ENCODE assay signal across 10 mouse cellular contexts in the genomic region with DNA sequence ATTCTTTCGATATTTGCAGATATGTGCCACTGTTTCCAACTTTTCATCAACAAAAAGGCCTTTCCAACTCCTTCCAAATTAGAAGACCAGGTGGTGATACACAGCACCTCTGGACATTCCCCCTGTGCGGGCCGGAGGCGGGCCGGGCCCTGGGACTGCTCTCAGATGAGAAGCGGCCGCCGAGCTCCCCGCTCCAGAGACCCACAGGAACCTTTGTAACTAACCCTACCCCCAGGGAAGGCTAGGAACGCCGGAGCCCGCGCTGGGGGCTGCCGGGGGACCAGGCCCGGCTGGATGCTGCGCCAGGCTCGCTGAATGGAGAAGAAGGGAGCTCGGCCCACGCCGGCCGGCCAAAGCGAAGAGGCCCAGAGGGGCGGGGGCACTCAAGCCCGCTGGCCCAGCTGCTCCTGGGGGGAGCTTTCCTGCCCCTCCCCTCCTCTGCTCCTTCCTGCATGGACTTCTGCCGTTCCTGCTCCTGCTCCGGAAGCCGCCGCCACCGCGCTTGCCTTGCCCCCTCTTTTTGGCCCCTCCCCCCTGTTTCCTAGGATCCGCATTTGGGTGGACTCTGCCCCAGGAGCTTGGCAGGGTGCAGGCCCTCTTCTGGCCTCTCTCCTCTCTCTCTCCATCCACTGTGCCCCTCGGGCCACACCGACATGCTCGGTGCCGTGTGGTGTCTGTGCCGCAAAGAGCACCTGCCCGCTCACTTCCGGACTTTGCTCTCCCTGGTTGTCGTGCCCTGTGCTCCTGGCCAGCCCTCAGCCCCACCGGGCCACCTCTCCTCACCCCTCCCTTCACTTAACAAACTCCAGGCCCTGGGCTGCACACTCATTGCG. TPM values are rescaled to one million over a fixed set of nuclear protein-coding genes. Genes with fewer than 3 reads are reported as not detected.
A peak's percentile ranks its signal among the peaks of the same experiment; 100 is the strongest.
DNase-seq lines count a peak whose midpoint lies in the region; ATAC-seq and TF ChIP-seq lines count a peak whose summit lies in the region.
"Had no signal": no experiment of that assay in that cellular context is flagged by ENCODE, and none has a peak within 500 bp of the region (broad histone marks: within the 10 kb centered on the region; RNA-seq: fewer than 3 reads in every experiment).

No protein-coding gene starts in this region.

- TF ChIP-seq EP300 in stomach, postnatal 0 days (optimal IDR thresholded peaks at IDR 0.05): no peak

- H3K9ac ChIP-seq in midbrain, embryonic 14.5 days (replicated peaks; ENCODE audit: low read length): no peak overlapping the region; the same call in 1 of the 2 replicates
- H3K9ac ChIP-seq in hindbrain, postnatal 0 days (replicated peaks; ENCODE audit: low read length): no peak overlapping the region
- H3K9ac ChIP-seq in limb, embryonic 11.5 days (ENCODE audit: low read length): peak overlapping the region; percentile 9; the same call in 1 of the 2 replicates
- no peak overlapping the region for H3K9ac ChIP-seq in stomach, postnatal 0 days (ENCODE audit: low read length)

- no peak for TF ChIP-seq CTCF in hindbrain, postnatal 0 days (IDR thresholded peaks at IDR 0.05; ENCODE audit: low read depth)
- no peak for TF ChIP-seq CTCF in stomach, postnatal 0 days (IDR thresholded peaks at IDR 0.05; ENCODE audit: low read depth)

- WGBS in midbrain, embryonic 10.5 days: 36% methylated on average over 41 of the region's 41 CpGs
- WGBS in midbrain, embryonic 14.5 days: 31% methylated on average over 41 of the region's 41 CpGs
- 48% methylated on average over 41 of the region's 41 CpGs for WGBS in hindbrain, postnatal 0 days
- WGBS in limb, embryonic 11.5 days: 57% methylated on average over 36 of the region's 41 CpGs
- 62% methylated on average over 38 of the region's 41 CpGs for WGBS in stomach, postnatal 0 days

- H3K4me2 ChIP-seq in midbrain, embryonic 14.5 days (ENCODE audit: low read length): no peak overlapping the region
- no peak overlapping the region for H3K4me2 ChIP-seq in hindbrain, postnatal 0 days (ENCODE audit: low read depth, low read length)
- no peak overlapping the region for H3K4me2 ChIP-seq in limb, embryonic 11.5 days (ENCODE audit: low read depth, severe bottlenecking)
- no peak overlapping the region for H3K4me2 ChIP-seq in stomach, postnatal 0 days (replicated peaks; ENCODE audit: low read depth)

- ATAC-seq in midbrain, embryonic 14.5 days (ENCODE audit: low FRiP score, low TSS enrichment): no peak; the same call in 1 of the 2 replicates
- 0 out of 2 replicates have a peak, but pooled peaks have one; percentile 5 for ATAC-seq in hindbrain, postnatal 0 days
- ATAC-seq in limb, embryonic 11.5 days (ENCODE audit: insufficient number of reproducible peaks, low FRiP score, low TSS enrichment, low read depth): 0 out of 2 replicates have a peak, but pooled peaks have one; percentile 7
- ATAC-seq in stomach, postnatal 0 days (ENCODE audit: low FRiP score, low TSS enrichment): peak; percentile 36

- peaks cover 94% of the 10 kb centered on the region for H3K36me3 ChIP-seq in midbrain, embryonic 10.5 days
- peaks cover 75% of the 10 kb centered on the region for H3K36me3 ChIP-seq in midbrain, embryonic 14.5 days (ENCODE audit: control insufficient read depth, insufficient read depth, low read length)
- peaks cover 45% of the 10 kb centered on the region for H3K36me3 ChIP-seq in hindbrain, postnatal 0 days (ENCODE audit: insufficient read depth, low read length)
- peaks cover 30% of the 10 kb centered on the region for H3K36me3 ChIP-seq in limb, embryonic 11.5 days (ENCODE audit: control insufficient read depth, insufficient read depth, low read length)
- H3K36me3 ChIP-seq in stomach, postnatal 0 days (ENCODE audit: control insufficient read depth, insufficient read depth, low read length): peaks cover 49% of the 10 kb centered on the region

- peak; percentile 46 for DNase-seq in midbrain, embryonic 10.5 days (ENCODE audit: low spot score)
- no peak for DNase-seq in midbrain, embryonic 14.5 days
- DNase-seq in hindbrain, postnatal 0 days (ENCODE audit: low spot score): no peak
- DNase-seq in limb, embryonic 11.5 days (ENCODE audit: low spot score): no peak
- DNase-seq in stomach, postnatal 0 days (ENCODE audit: low spot score): peak; percentile 61
- DNase-seq in gastrocnemius, postnatal 36 days: no peak
- no peak for DNase-seq in left cerebral cortex, adult 18-20 months (ENCODE audit: low spot score in 2 of 2)
- no peak for DNase-seq in thymus, postnatal 4 days

- H3K27me3 ChIP-seq in midbrain, embryonic 10.5 days (ENCODE audit: low read depth, poor library complexity, severe bottlenecking): peaks cover 27% of the 10 kb centered on the region
- no peaks in the 10 kb centered on the region for H3K27me3 ChIP-seq in midbrain, embryonic 14.5 days (ENCODE audit: control insufficient read depth, insufficient read depth, low read length)
- no peaks in the 10 kb centered on the region for H3K27me3 ChIP-seq in hindbrain, postnatal 0 days (ENCODE audit: insufficient read depth, low read length)
- H3K27me3 ChIP-seq in limb, embryonic 11.5 days (ENCODE audit: control insufficient read depth, insufficient read depth, low read length): no peaks in the 10 kb centered on the region
- no peaks in the 10 kb centered on the region for H3K27me3 ChIP-seq in stomach, postnatal 0 days (ENCODE audit: control insufficient read depth, insufficient read depth, low read length)

- H3K9me3 ChIP-seq in midbrain, embryonic 10.5 days (replicated peaks): no peaks in the 10 kb centered on the region
- H3K9me3 ChIP-seq in midbrain, embryonic 14.5 days (ENCODE audit: control insufficient read depth, low read length): no peaks in the 10 kb centered on the region
- H3K9me3 ChIP-seq in hindbrain, postnatal 0 days (ENCODE audit: low read length): no peaks in the 10 kb centered on the region
- H3K9me3 ChIP-seq in limb, embryonic 11.5 days (ENCODE audit: control insufficient read depth, low read length): no peaks in the 10 kb centered on the region
- H3K9me3 ChIP-seq in stomach, postnatal 0 days (ENCODE audit: control insufficient read depth, low read length): no peaks in the 10 kb centered on the region

- intact Hi-C loops in gastrocnemius, postnatal 36 days (cut with DNase I): loop anchor here (5.0 kb wide), 1 partner anchor 50 kb away; no protein-coding TSS in a partner anchor

- peaks cover 70% of the 10 kb centered on the region for H3K4me1 ChIP-seq in midbrain, embryonic 10.5 days
- peaks cover 26% of the 10 kb centered on the region for H3K4me1 ChIP-seq in midbrain, embryonic 14.5 days (ENCODE audit: control insufficient read depth, insufficient read depth, low read length)
- H3K4me1 ChIP-seq in hindbrain, postnatal 0 days (ENCODE audit: insufficient read depth, low read length): peaks cover 20% of the 10 kb centered on the region
- H3K4me1 ChIP-seq in limb, embryonic 11.5 days (ENCODE audit: control insufficient read depth, insufficient read depth, low read length): peaks cover 30% of the 10 kb centered on the region
- no peaks in the 10 kb centered on the region for H3K4me1 ChIP-seq in stomach, postnatal 0 days (replicated peaks; ENCODE audit: control insufficient read depth, insufficient read depth)

- peak overlapping the region; percentile 26; the same call in 1 of the 2 replicates for H3K4me3 ChIP-seq in midbrain, embryonic 10.5 days
- H3K4me3 ChIP-seq in midbrain, embryonic 14.5 days (replicated peaks; ENCODE audit: low read depth, low read length): no peak overlapping the region
- no peak overlapping the region for H3K4me3 ChIP-seq in hindbrain, postnatal 0 days (ENCODE audit: low read length)
- H3K4me3 ChIP-seq in limb, embryonic 11.5 days (ENCODE audit: low read depth, low read length): no peak overlapping the region
- no peak overlapping the region for H3K4me3 ChIP-seq in stomach, postnatal 0 days (ENCODE audit: low read depth, low read length)

- H3K27ac ChIP-seq in midbrain, embryonic 10.5 days (replicated peaks): peak overlapping the region; percentile 64
- no peak overlapping the region; the same call in 1 of the 2 replicates for H3K27ac ChIP-seq in midbrain, embryonic 14.5 days (replicated peaks; ENCODE audit: low read depth, low read length)
- no peak overlapping the region for H3K27ac ChIP-seq in hindbrain, postnatal 0 days
- H3K27ac ChIP-seq in limb, embryonic 11.5 days (replicated peaks; ENCODE audit: low read depth, low read length): no peak overlapping the region
- no peak overlapping the region for H3K27ac ChIP-seq in stomach, postnatal 0 days (replicated peaks)

RNA-seq across cellular contexts. Expression of gene Agap3, which starts 30.5 kb away (rescaled TPM):
- 27.6 and 31.2 TPM in 2 replicates for polyA plus RNA-seq in midbrain, embryonic 10.5 days (2016; fragmentation: Nextera tagmentation; extraction: Ambion mirVana)
- 65.1 and 79.0 TPM in 2 replicates for polyA plus RNA-seq in midbrain, embryonic 14.5 days (2014; fragmentation: Nextera tagmentation; extraction: Ambion mirVana)
- total RNA-seq in hindbrain, postnatal 0 days (2014; rRNA removed): 277 and 287 TPM in 2 replicates
- 112 and 121 TPM in 2 replicates for polyA plus RNA-seq in hindbrain, postnatal 0 days (2015; fragmentation: Nextera tagmentation; extraction: Ambion mirVana)
- polyA plus RNA-seq in limb, embryonic 11.5 days (2014; fragmentation: Nextera tagmentation; extraction: Ambion mirVana): 39.9 and 52.1 TPM in 2 replicates
- polyA plus RNA-seq in stomach, postnatal 0 days (2015; fragmentation: Nextera tagmentation; extraction: Ambion mirVana): 21.9 and 26.5 TPM in 2 replicates
- 10 to 100 TPM; 59.6 to 63.2 TPM for total RNA-seq in gastrocnemius, postnatal 36 days (2021)
- total RNA-seq in left cerebral cortex, adult 18-20 months (2021): 100 to 1,000 TPM; 517 to 575 TPM

RNA-seq across cellular contexts. Expression of gene Tmub1, which starts 34.8 kb away (rescaled TPM):
- 30.9 and 32.9 TPM in 2 replicates for polyA plus RNA-seq in midbrain, embryonic 10.5 days (2016; fragmentation: Nextera tagmentation; extraction: Ambion mirVana)
- polyA plus RNA-seq in midbrain, embryonic 14.5 days (2014; fragmentation: Nextera tagmentation; extraction: Ambion mirVana): 51.0 and 64.1 TPM in 2 replicates
- total RNA-seq in hindbrain, postnatal 0 days (2014; rRNA removed): 74.6 and 78.4 TPM in 2 replicates
- polyA plus RNA-seq in hindbrain, postnatal 0 days (2015; fragmentation: Nextera tagmentation; extraction: Ambion mirVana): 50.0 and 51.2 TPM in 2 replicates
- 25.4 and 27.1 TPM in 2 replicates for polyA plus RNA-seq in limb, embryonic 11.5 days (2014; fragmentation: Nextera tagmentation; extraction: Ambion mirVana)
- 20.9 and 21.1 TPM in 2 replicates for polyA plus RNA-seq in stomach, postnatal 0 days (2015; fragmentation: Nextera tagmentation; extraction: Ambion mirVana)
- total RNA-seq in gastrocnemius, postnatal 36 days (2021): 10 to 100 TPM; 14.9 to 15.8 TPM
- 10 to 100 TPM; 27.2 to 27.3 TPM for total RNA-seq in left cerebral cortex, adult 18-20 months (2021)

RNA-seq across cellular contexts. Expression of gene Fastk, which starts 37.4 kb away (rescaled TPM):
- 107 and 113 TPM in 2 replicates for polyA plus RNA-seq in midbrain, embryonic 10.5 days (2016; fragmentation: Nextera tagmentation; extraction: Ambion mirVana)
- polyA plus RNA-seq in midbrain, embryonic 14.5 days (2014; fragmentation: Nextera tagmentation; extraction: Ambion mirVana): 91.8 and 105 TPM in 2 replicates
- total RNA-seq in hindbrain, postnatal 0 days (2014; rRNA removed): 200 and 203 TPM in 2 replicates
- polyA plus RNA-seq in hindbrain, postnatal 0 days (2015; fragmentation: Nextera tagmentation; extraction: Ambion mirVana): 99.2 and 101 TPM in 2 replicates
- 89.6 and 95.1 TPM in 2 replicates for polyA plus RNA-seq in limb, embryonic 11.5 days (2014; fragmentation: Nextera tagmentation; extraction: Ambion mirVana)
- polyA plus RNA-seq in stomach, postnatal 0 days (2015; fragmentation: Nextera tagmentation; extraction: Ambion mirVana): 66.6 and 67.9 TPM in 2 replicates
- 100 to 1,000 TPM; 179 to 183 TPM for total RNA-seq in gastrocnemius, postnatal 36 days (2021)
- 100 to 1,000 TPM; 108 to 131 TPM for total RNA-seq in left cerebral cortex, adult 18-20 months (2021)

RNA-seq across cellular contexts. Expression of gene Gbx1, which starts 44.5 kb away (rescaled TPM):
- not detected in 2 replicates for polyA plus RNA-seq in midbrain, embryonic 10.5 days (2016; fragmentation: Nextera tagmentation; extraction: Ambion mirVana)
- polyA plus RNA-seq in midbrain, embryonic 14.5 days (2014; fragmentation: Nextera tagmentation; extraction: Ambion mirVana): 0.05 and 0.12 TPM in 2 replicates
- 6.5 and 11.3 TPM in 2 replicates for total RNA-seq in hindbrain, postnatal 0 days (2014; rRNA removed)
- polyA plus RNA-seq in hindbrain, postnatal 0 days (2015; fragmentation: Nextera tagmentation; extraction: Ambion mirVana): 4.1 and 4.4 TPM in 2 replicates
- polyA plus RNA-seq in limb, embryonic 11.5 days (2014; fragmentation: Nextera tagmentation; extraction: Ambion mirVana): 0.04 TPM in 1 of 2 replicates, not detected in the other
- 0.02 TPM in 1 of 2 replicates, not detected in the other for polyA plus RNA-seq in stomach, postnatal 0 days (2015; fragmentation: Nextera tagmentation; extraction: Ambion mirVana)
- not detected for total RNA-seq in gastrocnemius, postnatal 36 days (2021)
- total RNA-seq in left cerebral cortex, adult 18-20 months (2021): under 1 TPM; 0.21 to 0.33 TPM
- total RNA-seq: hematopoietic stem cell, adult 5-6 weeks had no signal
- polyA plus RNA-seq: spleen, adult 2 months had no signal

RNA-seq across cellular contexts. Expression of gene Asb10, which starts 58.3 kb away (rescaled TPM):
- polyA plus RNA-seq in midbrain, embryonic 10.5 days (2016; fragmentation: Nextera tagmentation; extraction: Ambion mirVana): 0.06 and 0.15 TPM in 2 replicates
- polyA plus RNA-seq in midbrain, embryonic 14.5 days (2014; fragmentation: Nextera tagmentation; extraction: Ambion mirVana): 0.09 and 0.12 TPM in 2 replicates
- total RNA-seq in hindbrain, postnatal 0 days (2014; rRNA removed): 0.10 TPM in 1 of 2 replicates, not detected in the other
- polyA plus RNA-seq in hindbrain, postnatal 0 days (2015; fragmentation: Nextera tagmentation; extraction: Ambion mirVana): 0.16 and 0.21 TPM in 2 replicates
- 0.40 and 0.81 TPM in 2 replicates for polyA plus RNA-seq in limb, embryonic 11.5 days (2014; fragmentation: Nextera tagmentation; extraction: Ambion mirVana)
- polyA plus RNA-seq in stomach, postnatal 0 days (2015; fragmentation: Nextera tagmentation; extraction: Ambion mirVana): 0.21 and 0.25 TPM in 2 replicates
- total RNA-seq in gastrocnemius, postnatal 36 days (2021): 10 to 100 TPM; 72.9 to 76.9 TPM
- not detected for total RNA-seq in left cerebral cortex, adult 18-20 months (2021)
- total RNA-seq: hematopoietic stem cell, adult 5-6 weeks had no signal

Comparison
In these comparisons a context has a peak if more than half of its experiments do, and no peak if none do; other contexts are left out.
1. DNase-seq: peak in midbrain, embryonic 10.5 days (single experiment) and stomach, postnatal 0 days (single experiment); none in midbrain, embryonic 14.5 days (single experiment), hindbrain, postnatal 0 days (single experiment), limb, embryonic 11.5 days (single experiment), gastrocnemius, postnatal 36 days (0 of 2), left cerebral cortex, adult 18-20 months (0 of 2) and thymus, postnatal 4 days (single experiment).